Mouse (Mus musculus) B cell, adult (primary cell): ENCODE measurements around the gene Zfp418. TPM values are rescaled to one million over a fixed set of nuclear protein-coding genes. Genes with fewer than 3 reads are reported as not detected.

Experiments
- total RNA-seq: library from RNA; stranded (reverse); gene quantifications from 4 replicates; pipeline ENCODE4 v1.2.4, GENCODE M21; 2023; ENCODE audit not compliant: inconsistent age

Gene Zfp418
- 1.6 to 3.0 TPM (median 2.1 TPM) in 4 replicates for total RNA-seq

DNA sequence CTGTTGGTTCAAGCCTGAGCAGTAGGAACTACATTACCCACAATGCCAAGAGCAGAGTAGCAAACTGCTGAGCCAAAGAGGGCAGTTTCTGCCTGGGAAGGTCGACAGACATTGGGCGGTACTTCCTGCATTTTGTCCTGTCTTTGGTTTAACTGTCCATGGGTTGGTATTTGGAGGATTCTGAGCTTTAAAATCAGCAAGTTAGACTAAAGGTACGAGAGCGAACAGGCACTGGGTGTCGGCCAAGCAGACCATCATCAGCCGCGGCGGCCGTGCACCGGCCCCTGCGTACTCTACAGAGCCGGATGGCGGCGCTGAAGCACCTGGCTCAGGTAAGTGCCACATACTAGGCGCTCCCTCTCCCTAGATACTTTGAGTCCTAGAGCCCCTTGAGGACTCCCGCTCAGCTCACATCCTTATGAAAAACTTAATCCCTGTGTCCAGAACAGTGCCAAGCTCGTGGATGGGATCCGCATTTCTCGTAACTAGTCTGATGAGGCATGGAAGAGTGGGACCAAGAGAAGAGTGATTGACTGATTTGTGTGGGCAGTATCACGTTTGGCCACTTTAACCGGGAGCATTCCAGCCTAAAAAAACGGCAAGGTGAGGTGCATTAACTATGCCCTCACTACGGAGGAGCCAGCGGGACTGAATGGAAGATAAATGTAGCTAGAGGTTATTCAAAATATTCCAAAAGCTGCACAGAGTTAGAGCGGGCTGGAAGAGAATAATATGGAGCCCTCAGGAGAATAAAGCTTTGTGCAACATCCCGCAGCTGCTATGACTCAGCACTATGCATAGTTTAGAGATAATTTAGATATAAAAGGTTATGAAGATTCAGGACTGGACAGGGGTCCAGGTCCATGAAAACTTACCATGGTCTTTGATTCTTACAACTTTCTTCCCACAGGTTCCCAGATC lies at the start of gene Zfp418:
Zfp418 (plus strand) TSS at position 104 of the 921 bp plus-strand sequence.

DNA sequence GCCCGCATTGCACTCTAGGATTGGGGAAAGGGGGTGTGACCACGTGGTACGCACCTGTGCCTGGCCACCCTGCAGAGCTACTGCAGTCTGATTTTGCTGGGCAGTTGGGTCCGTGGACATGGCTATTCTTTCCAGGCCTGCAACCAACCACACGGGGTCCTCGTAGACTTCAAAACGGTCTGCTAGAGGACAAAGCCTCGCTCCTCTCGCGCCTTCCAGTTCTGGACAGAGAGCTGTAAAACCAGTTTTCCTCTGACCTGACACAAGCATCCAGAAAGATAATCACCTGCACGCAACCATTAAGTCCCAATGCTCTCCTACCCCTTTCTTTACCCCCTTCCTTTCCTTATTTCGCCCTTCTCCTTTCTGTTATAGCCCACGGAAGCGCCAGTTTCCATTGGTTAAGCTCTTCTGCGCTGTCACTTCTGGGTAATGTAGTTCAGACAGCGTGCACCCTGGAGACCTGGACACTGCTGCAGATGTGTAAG lies 34.7 kb upstream of the Zfp418 start, which contains the start of gene Zfp773:
Zfp773 (minus strand) TSS at position 377 of the 488 bp plus-strand sequence.

DNA sequence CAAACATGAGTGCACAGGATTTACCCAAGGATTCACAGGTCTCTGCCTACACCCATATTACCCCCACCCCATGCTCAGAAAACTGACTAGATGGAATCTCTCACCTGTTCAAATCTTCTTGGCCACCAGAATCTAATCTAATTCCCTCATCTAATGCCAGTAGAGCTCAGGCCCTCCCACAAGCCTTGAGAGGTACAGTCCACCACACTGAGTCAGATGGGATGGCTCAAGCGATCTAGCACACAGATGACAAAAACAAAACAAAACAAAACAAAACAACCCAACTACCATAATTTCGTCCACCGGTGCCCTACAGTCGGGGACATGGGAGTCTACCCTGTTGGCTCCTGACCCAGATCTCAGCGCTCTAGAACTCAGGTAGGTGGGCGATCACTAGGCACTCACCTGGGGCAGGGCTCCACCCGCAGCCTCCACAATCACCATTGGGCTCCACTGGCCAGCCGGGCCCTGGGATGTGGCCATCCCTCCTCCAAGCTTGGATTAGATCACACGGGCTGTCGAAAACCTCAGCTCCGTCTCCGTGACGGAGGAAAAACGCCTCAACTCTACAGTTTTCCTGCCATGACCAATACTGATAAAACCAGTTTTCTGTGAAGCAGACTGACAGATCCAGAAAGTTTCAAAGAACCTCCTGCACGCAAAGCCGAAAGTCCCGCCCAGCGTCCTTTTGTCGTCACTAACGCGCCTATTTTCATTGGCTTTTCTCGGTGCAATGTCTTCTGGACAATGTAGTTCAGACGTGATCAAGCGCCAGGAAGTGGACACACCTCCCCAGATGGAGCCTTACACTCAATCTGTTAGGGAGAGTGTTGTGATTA lies 38.4 kb downstream of the Zfp418 start, which contains the start of gene Zfp772:
Zfp772 (minus strand) TSS at position 686 of the 839 bp plus-strand sequence.

Other genes starting within 250 kb of the Zfp418 start
- gene Aurkc, start 176.0 kb upstream of the Zfp418 start, total RNA-seq = 1.00 TPM in 1 of 4 replicates, not detected in the others
- gene Zfp954, start 49.8 kb upstream of the Zfp418 start, total RNA-seq = 19.3 to 25.2 TPM (median 22.6 TPM) in 4 replicates
- gene Zfp773, start 34.6 kb upstream of the Zfp418 start, total RNA-seq = 1.3 to 1.7 TPM (median 1.5 TPM) in 4 replicates
- 1.8 to 2.7 TPM (median 2.2 TPM) in 4 replicates for gene Zfp772, start 38.7 kb downstream of the Zfp418 start, total RNA-seq
- gene Vmn2r29, start 76.0 kb downstream of the Zfp418 start, total RNA-seq = 0.48 to 0.67 TPM in 2 of 4 replicates, not detected in the others
- 0.48 to 1.6 TPM (median 0.60 TPM) in 3 of 4 replicates, not detected in the other for gene Gm45844, start 107.0 kb downstream of the Zfp418 start, total RNA-seq
- 48.8 to 55.6 TPM (median 52.2 TPM) in 4 replicates for gene Clcn4, start 129.5 kb downstream of the Zfp418 start, total RNA-seq
- 0.15 TPM in 1 of 4 replicates, not detected in the others for gene Vmn2r30, start 166.3 kb downstream of the Zfp418 start, total RNA-seq
- gene Gm45783, start 203.2 kb downstream of the Zfp418 start, total RNA-seq = not detected in 4 replicates
- gene Vmn2r31, start 228.4 kb downstream of the Zfp418 start, total RNA-seq = not detected in 4 replicates